Mouse (Mus musculus) neural tube, embryonic 11.5 days (tissue): ENCODE measurements around the gene Mrps34. TPM values are rescaled to one million over a fixed set of nuclear protein-coding genes. Genes with fewer than 3 reads are reported as not detected.

Source experiments
- ATAC-seq: fragments of 200-750 bp; cut with Nextera tagmentation; 2 replicates; pipeline ENCODE4 v1.8.0; 2017; ENCODE audit warnings: moderate number of reproducible peaks, mild to moderate bottlenecking, moderate TSS enrichment, moderate library complexity; ENCODE audit not compliant: insufficient read depth, low FRiP score, low TSS enrichment
- DNase-seq: peaks from one replicate; pipeline ENCODE4 v3.0.0-alpha.2; 2015; ENCODE audit warnings: low spot score
- H3K27ac ChIP-seq: fragments of 300-500 bp; sonication (generic); 2 replicates; pipeline ENCODE4 v1.5.1; 2014; ENCODE audit warnings: low read depth, mild to moderate bottlenecking, low read length
- H3K27me3 ChIP-seq: fragments of 300-500 bp; sonication (generic); 2 replicates; pipeline ENCODE4 v1.6.1; 2014; ENCODE audit warnings: mild to moderate bottlenecking, low read length, mixed read lengths; ENCODE audit not compliant: control insufficient read depth, insufficient read depth
- H3K36me3 ChIP-seq: fragments of 300-500 bp; sonication (generic); 2 replicates; pipeline ENCODE4 v1.6.1; 2014; ENCODE audit warnings: mild to moderate bottlenecking, low read length, moderate library complexity, mixed read lengths; ENCODE audit not compliant: control insufficient read depth, insufficient read depth
- H3K4me1 ChIP-seq: fragments of 300-500 bp; sonication (generic); 2 replicates; pipeline ENCODE4 v1.6.1; 2014; ENCODE audit warnings: low read length, mixed read lengths; ENCODE audit not compliant: control insufficient read depth, insufficient read depth
- H3K4me2 ChIP-seq: fragments of 300-500 bp; sonication (generic); 2 replicates; pipeline ENCODE4 v1.6.1; 2014; ENCODE audit warnings: low read depth, mild to moderate bottlenecking, moderate library complexity
- H3K4me3 ChIP-seq: fragments of 300-500 bp; sonication (generic); 2 replicates; pipeline ENCODE4 v1.5.1; 2014; ENCODE audit warnings: low read depth, low read length
- H3K9ac ChIP-seq: fragments of 300-500 bp; sonication (generic); 2 replicates; pipeline ENCODE4 v1.6.1; 2014; ENCODE audit warnings: mild to moderate bottlenecking, low read length
- H3K9me3 ChIP-seq: fragments of 300-500 bp; sonication (generic); 2 replicates; pipeline ENCODE4 v1.6.1; 2016; ENCODE audit warnings: low read length; ENCODE audit not compliant: control insufficient read depth
- WGBS: fragments of 180-500 bp; shearing (Covaris S2); extraction: QIAGEN DNeasy Blood & Tissue Kit; methylation state at CpG from one replicate; pipeline ENCODE4 v1.1.7; 2014; 5-methylcytosine and 5-hydroxymethylcytosine counted together
- polyA plus RNA-seq: library from polyadenylated mRNA; unstranded; fragments of >200 nt; fragmentation: Nextera tagmentation; extraction: Ambion mirVana; gene quantifications from 2 replicates; pipeline ENCODE4 v1.2.1, GENCODE M21; 2014

Mrps34 gene
- polyA plus RNA-seq, 1 experiment from 2014 or later: 75.3 TPM

GRCm38 (mm10) chr17:24886932-24887271 is 8.0 kb upstream of the Mrps34 start:
- Histone ChIP-seq H3K9ac (peak overlapping the region; percentile 87), H3K4me2 (peak overlapping the region; percentile 92), H3K9me3 (no peaks in the 10 kb centered on the region), H3K27me3 (no peaks in the 10 kb centered on the region), H3K27ac (0 out of 2 replicates have a peak overlapping the region, but pooled peaks have one; percentile 34), H3K4me3 (peak overlapping the region; percentile 88), H3K36me3 (peaks cover 12% of the 10 kb centered on the region), H3K4me1 (peaks cover 14% of the 10 kb centered on the region)
- DNase-seq: no peak
- ATAC-seq: peak; percentile 29
- WGBS: 1% methylated on average over 18 of the region's 18 CpGs

- WGBS: 73% methylated on average over 18 of the region's 18 CpGs
- DNase-seq (no peak), ATAC-seq (no peak)
- Histone ChIP-seq H3K4me1 (peaks cover 14% of the 10 kb centered on the region), H3K9me3 (no peaks in the 10 kb centered on the region), H3K27me3 (no peaks in the 10 kb centered on the region), H3K9ac (peak overlapping the region; percentile 87), H3K27ac (0 out of 2 replicates have a peak overlapping the region, but pooled peaks have one; percentile 34), H3K4me2 (peak overlapping the region; percentile 92), H3K36me3 (peaks cover 12% of the 10 kb centered on the region), H3K4me3 (peak overlapping the region; percentile 88)
These were observed 7.4 kb upstream of the Mrps34 start for GRCm38 (mm10) chr17:24887291-24888080.

- H3K27me3 ChIP-seq: no peaks in the 10 kb centered on the region
- ATAC-seq (no peak), DNase-seq (no peak)
- no peaks in the 10 kb centered on the region for H3K9me3 ChIP-seq
- peaks cover 15% of the 10 kb centered on the region for H3K4me1 ChIP-seq
- 92% methylated on average over 3 of the region's 3 CpGs for WGBS
- H3K9ac ChIP-seq: no peak overlapping the region
- H3K4me3 ChIP-seq: no peak overlapping the region
- no peak overlapping the region for H3K27ac ChIP-seq
- H3K4me2 ChIP-seq: no peak overlapping the region
- H3K36me3 ChIP-seq: peaks cover 10% of the 10 kb centered on the region
These were observed 6.1 kb upstream of the Mrps34 start for GRCm38 (mm10) chr17:24888862-24889261.

- H3K9me3 ChIP-seq: no peaks in the 10 kb centered on the region
- H3K4me2 ChIP-seq: no peak overlapping the region
- H3K27me3 ChIP-seq: no peaks in the 10 kb centered on the region
- no peak for DNase-seq
- H3K36me3 ChIP-seq: peaks cover 10% of the 10 kb centered on the region
- WGBS: 88% methylated on average over 19 of the region's 19 CpGs
- no peak for ATAC-seq
- H3K9ac ChIP-seq: no peak overlapping the region
- H3K27ac ChIP-seq: no peak overlapping the region
- H3K4me3 ChIP-seq: no peak overlapping the region; the same call in 1 of the 2 replicates
- H3K4me1 ChIP-seq: peaks cover 18% of the 10 kb centered on the region
These were observed 4.5 kb upstream of the Mrps34 start for GRCm38 (mm10) chr17:24890151-24891092.

DNA sequence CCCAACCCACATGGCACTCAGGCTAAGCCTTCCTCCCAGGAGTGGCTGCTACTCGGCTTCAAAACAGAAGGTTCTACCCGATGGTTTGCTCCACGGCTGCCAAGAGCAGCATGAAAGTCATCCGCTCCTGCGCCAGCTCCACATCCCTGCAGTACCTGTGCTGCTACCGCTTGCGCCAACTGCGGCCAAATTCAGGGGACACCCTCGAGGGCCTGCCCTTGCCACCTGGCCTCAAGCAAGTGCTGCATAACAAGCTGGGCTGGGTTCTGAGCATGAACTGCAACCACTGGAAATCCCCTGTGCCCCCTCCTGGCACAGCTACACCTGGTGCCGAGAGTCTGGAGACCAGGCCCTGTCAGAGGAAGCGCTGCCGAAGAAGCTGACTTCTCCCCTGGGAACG is 3.6 kb upstream of the Mrps34 start:
- Histone ChIP-seq H3K4me3 (no peak overlapping the region), H3K36me3 (peaks cover 10% of the 10 kb centered on the region), H3K9ac (no peak overlapping the region), H3K27me3 (no peaks in the 10 kb centered on the region), H3K4me2 (no peak overlapping the region), H3K27ac (no peak overlapping the region), H3K9me3 (no peaks in the 10 kb centered on the region), H3K4me1 (peaks cover 22% of the 10 kb centered on the region)
- no peak for ATAC-seq
- DNase-seq: no peak
- WGBS: 94% methylated on average over 12 of the region's 13 CpGs

- WGBS: 93% methylated on average over 12 of the region's 12 CpGs
- Histone ChIP-seq H3K4me2 (no peak overlapping the region), H3K4me3 (no peak overlapping the region), H3K9ac (no peak overlapping the region), H3K4me1 (peaks cover 25% of the 10 kb centered on the region), H3K36me3 (peaks cover 12% of the 10 kb centered on the region), H3K9me3 (no peaks in the 10 kb centered on the region), H3K27me3 (no peaks in the 10 kb centered on the region), H3K27ac (no peak overlapping the region)
- no peak for DNase-seq
- ATAC-seq: no peak
These were observed 2.1 kb upstream of the Mrps34 start for GRCm38 (mm10) chr17:24892785-24893184.

- Histone ChIP-seq H3K9ac (no peak overlapping the region), H3K36me3 (peaks cover 14% of the 10 kb centered on the region), H3K4me2 (no peak overlapping the region), H3K27ac (no peak overlapping the region), H3K4me3 (no peak overlapping the region), H3K4me1 (peaks cover 24% of the 10 kb centered on the region), H3K9me3 (no peaks in the 10 kb centered on the region), H3K27me3 (no peaks in the 10 kb centered on the region)
- DNase-seq (no peak), ATAC-seq (no peak)
- WGBS: 93% methylated on average over 2 of the region's 2 CpGs
These were observed 1.6 kb upstream of the Mrps34 start for GRCm38 (mm10) chr17:24893276-24893675.

- peak overlapping the region; percentile 99 for H3K4me2 ChIP-seq
- 0 out of 2 replicates have a peak, but pooled peaks have one; percentile 6 for ATAC-seq
- peaks cover 21% of the 10 kb centered on the region for H3K36me3 ChIP-seq
- H3K9me3 ChIP-seq: no peaks in the 10 kb centered on the region
- H3K4me3 ChIP-seq: peak overlapping the region; percentile 88
- 11% methylated on average over 31 of the region's 31 CpGs for WGBS
- H3K9ac ChIP-seq: peak overlapping the region; percentile 87
- no peak for DNase-seq
- H3K27me3 ChIP-seq: no peaks in the 10 kb centered on the region
- peak overlapping the region; percentile 67 for H3K27ac ChIP-seq
- H3K4me1 ChIP-seq: peaks cover 24% of the 10 kb centered on the region
These were observed 588 bp upstream of the Mrps34 start for GRCm38 (mm10) chr17:24894061-24894994.
